Mouse (Mus musculus) ES-Bruce4 (cell line): ENCODE results near the gene Prss27. TPM values are rescaled to one million over a fixed set of nuclear protein-coding genes. Genes with fewer than 3 reads are reported as not detected.

ENCODE experiments used
- H3K27ac ChIP-seq: 2 replicates; pipeline ENCODE4 v1.5.1; 2012; ENCODE audit warnings: low read length, inconsistent platforms; ENCODE audit not compliant: insufficient read depth
- H3K27me3 ChIP-seq: 2 replicates; pipeline ENCODE4 v1.6.1; 2012; ENCODE audit warnings: mild to moderate bottlenecking, low read length, inconsistent platforms; ENCODE audit not compliant: control insufficient read depth, poor library complexity, insufficient read depth, severe bottlenecking
- H3K36me3 ChIP-seq: 2 replicates; pipeline ENCODE4 v1.6.1; 2012; ENCODE audit warnings: inconsistent platforms, mild to moderate bottlenecking, low read length, moderate library complexity; ENCODE audit not compliant: control insufficient read depth, poor library complexity, insufficient read depth, severe bottlenecking
- H3K4me1 ChIP-seq: one replicate; pipeline ENCODE4 v1.8.1; 2011; ENCODE audit warnings: low read length; ENCODE audit not compliant: control insufficient read depth, insufficient read depth
- H3K4me3 ChIP-seq: 2 replicates; pipeline ENCODE4 v1.5.1; 2011; ENCODE audit warnings: low read depth, mild to moderate bottlenecking, low read length
- H3K9ac ChIP-seq: 2 replicates; pipeline ENCODE4 v1.6.1; 2012; ENCODE audit warnings: low read depth, mild to moderate bottlenecking, inconsistent platforms; ENCODE audit not compliant: poor library complexity, severe bottlenecking
- H3K9me3 ChIP-seq: replicated peaks from 2 replicates; pipeline ENCODE4 v1.6.1; 2012; ENCODE audit warnings: mild to moderate bottlenecking, low read length, inconsistent platforms; ENCODE audit not compliant: control insufficient read depth, poor library complexity, insufficient read depth, severe bottlenecking
- CTCF ChIP-seq: IDR thresholded peaks from one replicate; pipeline ENCODE4 v1.8.1; 2011; ENCODE audit warnings: low read depth, low read length
- EP300 ChIP-seq: IDR thresholded peaks from 2 replicates; pipeline ENCODE4 v1.6.1; 2011; ENCODE audit warnings: low read depth, low read length; ENCODE audit not compliant: insufficient read depth
- POLR2A ChIP-seq: IDR thresholded peaks from one replicate; pipeline ENCODE4 v1.8.1; 2011; ENCODE audit warnings: low read length; ENCODE audit not compliant: insufficient read depth
- polyA plus RNA-seq: library from polyadenylated mRNA; stranded (reverse); fragments of >200 nt; gene quantifications from 2 replicates; pipeline ENCODE4 v1.2.4, GENCODE M21; 2011; ENCODE audit warnings: low read depth; ENCODE audit not compliant: missing spikeins, insufficient read depth, insufficient read length

The Prss27 gene
- polyA plus RNA-seq, 1 experiment, result not detected

DNA sequence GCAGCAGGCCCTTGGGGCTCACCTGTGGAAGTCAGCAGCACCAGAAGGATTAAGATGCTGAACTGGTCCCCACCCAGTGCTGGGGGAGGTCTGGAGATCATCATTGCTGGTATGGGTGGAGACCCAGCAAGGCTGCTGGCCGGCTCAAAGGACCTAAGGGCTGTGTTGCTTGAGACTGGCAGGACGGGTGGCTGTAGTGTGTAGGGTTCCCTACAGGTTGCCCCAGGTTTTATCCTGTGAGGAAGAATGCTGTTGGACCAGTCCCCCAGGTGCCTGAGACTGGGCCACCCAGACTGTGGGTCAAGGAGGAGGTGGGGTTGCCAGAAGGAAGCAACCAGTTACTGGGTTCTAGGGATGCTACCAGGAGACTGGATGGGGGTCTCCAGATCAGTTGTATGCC lies 40.0 kb upstream of the Prss27 start, which contains the start of gene Prss22:
Prss22 (minus strand) TSS at position 200 of the 400 bp plus-strand sequence.
- Histone ChIP-seq H3K4me3 (no peak within 1 kb of the TSS), H3K9ac (no peak within 1 kb of the TSS)

DNA sequence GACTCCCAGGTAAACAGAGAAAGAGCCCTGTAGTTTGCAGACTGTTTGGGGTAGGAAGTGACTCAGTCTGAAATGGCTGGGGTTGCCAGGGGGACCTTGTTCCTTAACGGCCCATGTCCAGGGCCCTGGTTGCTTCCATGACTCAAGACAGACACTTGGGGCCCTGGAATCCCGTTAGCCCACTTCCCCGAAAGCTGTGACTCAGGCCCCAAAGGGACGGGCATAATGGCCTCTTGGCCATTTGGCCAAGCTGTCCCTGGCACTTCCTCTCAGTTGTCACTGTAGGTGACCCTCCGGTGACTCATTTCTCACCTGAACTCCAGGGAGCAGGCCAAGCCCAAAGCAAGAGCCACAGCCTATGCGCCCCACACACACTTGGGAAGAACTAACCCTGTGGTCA lies 39.6 kb upstream of the Prss27 start:
- Histone ChIP-seq H3K9ac (no peak overlapping the region), H3K4me1 (no peaks in the 10 kb centered on the region), H3K9me3 (no peaks in the 10 kb centered on the region), H3K27me3 (no peaks in the 10 kb centered on the region), H3K4me3 (no peak overlapping the region), H3K27ac (no peak overlapping the region), H3K36me3 (no peaks in the 10 kb centered on the region)
- TF ChIP-seq CTCF (no peak), EP300 (no peak), POLR2A (no peak)

More for the DNA sequence above, 40.0 kb upstream of the Prss27 start, which contains the start of gene Prss22:
- H3K27me3 ChIP-seq, result no peaks in the 10 kb centered on the region
- H3K4me1 ChIP-seq, result peaks cover 4% of the 10 kb centered on the region
- H3K9me3 ChIP-seq, result no peaks in the 10 kb centered on the region
- no peaks in the 10 kb centered on the region for H3K36me3 ChIP-seq
- H3K27ac ChIP-seq, result no peak within 1 kb of the TSS
- no peak for TF ChIP-seq EP300
- no peak for TF ChIP-seq POLR2A
- no peak for TF ChIP-seq CTCF

DNA sequence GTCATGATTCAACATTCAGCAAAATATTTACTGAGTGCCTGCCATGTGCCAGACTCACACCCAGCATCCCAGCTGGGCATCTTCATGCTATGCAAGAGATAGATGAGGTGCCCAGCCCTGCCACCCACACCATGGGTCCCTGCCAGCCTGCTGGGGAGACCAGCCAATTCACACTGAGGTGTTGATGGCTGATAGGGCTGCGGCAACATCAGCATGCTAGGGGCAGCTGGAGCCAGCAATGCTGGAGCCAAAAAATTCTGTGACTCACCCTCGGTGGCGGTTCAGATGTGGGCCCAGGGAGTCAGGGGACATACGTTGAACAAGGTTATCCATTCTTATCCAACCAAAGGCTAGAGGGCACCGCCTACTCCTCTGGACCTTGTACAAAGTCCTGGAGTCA lies 37.5 kb upstream of the Prss27 start:
- no peak overlapping the region for H3K4me3 ChIP-seq
- no peaks in the 10 kb centered on the region for H3K9me3 ChIP-seq
- no peaks in the 10 kb centered on the region for H3K36me3 ChIP-seq
- TF ChIP-seq EP300 (no peak), CTCF (no peak), POLR2A (no peak)
- no peaks in the 10 kb centered on the region for H3K27me3 ChIP-seq
- H3K27ac ChIP-seq, result no peak overlapping the region
- H3K9ac ChIP-seq, result no peak overlapping the region
- no peaks in the 10 kb centered on the region for H3K4me1 ChIP-seq

GRCm38 (mm10) chr17:24004071-24004665 lies 33.8 kb upstream of the Prss27 start:
- no peaks in the 10 kb centered on the region for H3K36me3 ChIP-seq
- no peaks in the 10 kb centered on the region for H3K27me3 ChIP-seq
- H3K4me3 ChIP-seq, result no peak overlapping the region
- H3K9me3 ChIP-seq, result no peaks in the 10 kb centered on the region
- H3K4me1 ChIP-seq, result no peaks in the 10 kb centered on the region
- TF ChIP-seq POLR2A (no peak), EP300 (no peak), CTCF (no peak)
- no peak overlapping the region for H3K27ac ChIP-seq
- H3K9ac ChIP-seq, result no peak overlapping the region

GRCm38 (mm10) chr17:24005049-24005448 lies 32.9 kb upstream of the Prss27 start:
- H3K4me1 ChIP-seq, result no peaks in the 10 kb centered on the region
- no peaks in the 10 kb centered on the region for H3K9me3 ChIP-seq
- no peaks in the 10 kb centered on the region for H3K36me3 ChIP-seq
- no peak overlapping the region for H3K9ac ChIP-seq
- H3K27ac ChIP-seq, result no peak overlapping the region
- no peaks in the 10 kb centered on the region for H3K27me3 ChIP-seq
- no peak overlapping the region for H3K4me3 ChIP-seq
- no peak for TF ChIP-seq EP300
- no peak for TF ChIP-seq POLR2A
- no peak for TF ChIP-seq CTCF

DNA sequence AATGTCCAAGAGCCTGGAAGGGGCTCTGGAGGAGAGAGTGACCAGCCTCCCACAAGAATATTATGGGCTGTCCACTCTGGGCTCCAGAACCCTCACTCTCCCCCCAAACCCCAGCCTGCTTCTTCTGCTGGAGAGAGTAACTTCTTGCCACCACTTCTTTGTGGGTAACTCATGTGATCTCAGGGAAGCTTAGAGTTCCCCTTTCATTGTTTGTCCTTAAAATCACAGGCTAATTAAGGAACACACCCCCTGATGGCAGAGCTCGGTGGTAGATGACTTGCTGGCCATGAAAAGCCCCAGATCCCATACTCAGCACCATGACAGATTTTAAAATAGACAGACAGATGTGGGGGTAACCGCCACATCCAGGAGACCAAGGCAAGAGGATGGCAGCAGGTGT lies 31.0 kb upstream of the Prss27 start:
- no peaks in the 10 kb centered on the region for H3K36me3 ChIP-seq
- TF ChIP-seq CTCF, result no peak
- TF ChIP-seq POLR2A, result no peak
- TF ChIP-seq EP300, result no peak
- no peak overlapping the region for H3K27ac ChIP-seq
- H3K9ac ChIP-seq, result no peak overlapping the region
- H3K4me1 ChIP-seq, result no peaks in the 10 kb centered on the region
- H3K9me3 ChIP-seq, result no peaks in the 10 kb centered on the region
- no peak overlapping the region for H3K4me3 ChIP-seq
- no peaks in the 10 kb centered on the region for H3K27me3 ChIP-seq
